Mouse (Mus musculus): ENCODE measurements around the gene Iars2. TPM values are rescaled to one million over a fixed set of nuclear protein-coding genes. Genes with fewer than 3 reads are reported as not detected.

Iars2 gene
- polyA plus RNA-seq, 1 experiment from 2014 or later, result 19.9 TPM

DNA sequence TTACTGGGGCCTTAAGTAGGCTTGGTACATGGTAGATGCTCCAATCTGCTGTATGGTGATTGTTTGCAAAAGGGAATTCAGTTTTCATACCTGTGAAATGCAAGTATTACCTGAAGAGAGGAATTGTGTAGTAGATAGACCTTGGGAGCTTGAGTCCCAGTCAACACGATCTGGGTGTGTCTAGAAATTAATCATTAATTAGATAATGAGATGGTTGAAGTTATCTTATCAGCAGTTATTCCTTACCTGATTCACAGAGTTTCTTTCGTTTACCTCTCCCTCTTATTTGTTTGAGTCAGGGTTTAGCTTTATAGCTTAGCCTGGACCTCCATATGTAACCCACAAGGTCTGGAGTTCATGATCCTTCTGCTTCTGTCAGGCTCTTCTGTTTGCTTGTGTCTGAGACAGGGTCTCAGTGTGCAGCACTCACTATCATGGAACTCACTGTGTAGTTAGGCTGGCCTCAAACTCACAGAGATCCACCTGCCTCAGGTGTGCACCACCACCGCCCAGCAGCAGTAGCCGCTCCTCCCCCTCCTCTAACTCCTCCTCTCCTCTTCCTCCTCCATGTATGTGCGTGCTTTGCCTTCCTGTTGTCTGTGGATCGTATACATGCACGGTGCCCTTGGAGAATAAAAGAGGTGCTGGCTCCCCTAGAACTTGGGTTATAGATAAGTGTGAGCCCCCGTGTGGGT, 58.6 kb downstream of the Iars2 start:
- no peak for ATAC-seq
- H3K9me3 ChIP-seq, result no peaks in the 10 kb centered on the region; the same call in 1 of the 2 replicates
- no peak overlapping the region for H3K4me2 ChIP-seq (replicated peaks)
- H3K9ac ChIP-seq (replicated peaks), result no peak overlapping the region
- no peak overlapping the region for H3K4me3 ChIP-seq (replicated peaks)
- 97% methylated on average over 8 of the region's 8 CpGs for WGBS
- H3K4me1 ChIP-seq (replicated peaks), result no peaks in the 10 kb centered on the region
- H3K27me3 ChIP-seq, result no peaks in the 10 kb centered on the region
- no peak overlapping the region for H3K27ac ChIP-seq
- H3K36me3 ChIP-seq, result peaks cover 74% of the 10 kb centered on the region

DNA sequence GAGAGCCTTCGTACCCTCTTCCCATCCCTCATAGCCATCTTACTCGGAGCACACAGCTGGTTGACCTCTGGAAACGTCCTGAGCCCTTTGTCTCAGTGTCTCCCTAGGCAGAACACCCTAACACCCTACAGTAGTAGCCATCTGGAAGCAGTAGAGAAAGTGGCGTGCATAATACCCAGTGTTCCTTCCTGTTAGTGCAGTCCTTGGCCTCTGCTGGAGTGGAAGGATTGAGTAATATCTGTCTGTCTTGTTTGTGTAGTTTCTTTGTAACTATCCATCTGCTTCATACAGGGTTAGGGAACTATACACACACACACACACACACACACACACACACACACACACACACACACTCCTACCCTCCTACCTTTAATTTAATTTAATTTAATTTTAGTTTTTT, 60.5 kb downstream of the Iars2 start:
- no peaks in the 10 kb centered on the region; the same call in 1 of the 2 replicates for H3K9me3 ChIP-seq
- 85% methylated on average over 4 of the region's 4 CpGs for WGBS
- no peak for ATAC-seq

DNA sequence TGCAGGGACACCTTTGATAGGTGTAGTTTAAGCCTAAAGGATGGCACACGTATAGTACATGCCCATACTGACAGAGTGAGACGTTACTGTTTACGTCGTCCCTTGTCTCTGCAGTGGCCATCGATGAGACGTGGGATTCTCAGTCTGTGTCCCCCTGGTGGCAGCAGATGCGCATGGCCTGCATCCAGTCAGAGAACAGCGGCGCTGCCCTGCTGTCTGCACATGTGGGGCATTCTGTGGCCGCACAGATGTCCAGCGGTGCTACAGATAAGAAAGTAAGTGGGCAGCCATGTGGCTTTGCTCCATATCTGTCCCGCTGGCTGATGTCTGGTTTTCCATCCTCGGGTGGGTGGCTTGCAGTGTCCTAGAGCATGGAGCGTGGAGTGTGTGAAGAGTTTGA, 66.6 kb downstream of the Iars2 start:
- Histone ChIP-seq H3K4me1 (replicated peaks) (no peaks in the 10 kb centered on the region), H3K9ac (replicated peaks) (no peak overlapping the region), H3K36me3 (peaks cover 77% of the 10 kb centered on the region), H3K4me2 (replicated peaks) (no peak overlapping the region), H3K27me3 (no peaks in the 10 kb centered on the region), H3K27ac (no peak overlapping the region), H3K9me3 (no peaks in the 10 kb centered on the region), H3K4me3 (replicated peaks) (no peak overlapping the region)
- WGBS, result 60% methylated on average over 14 of the region's 14 CpGs
- 0 out of 2 replicates have a peak, but pooled peaks have one; percentile 56 for ATAC-seq

More for the DNA sequence above, 60.5 kb downstream of the Iars2 start:
- H3K27me3 ChIP-seq, result no peaks in the 10 kb centered on the region
- H3K4me3 ChIP-seq (replicated peaks), result no peak overlapping the region
- no peak overlapping the region for H3K4me2 ChIP-seq (replicated peaks)
- no peaks in the 10 kb centered on the region for H3K4me1 ChIP-seq (replicated peaks)
- H3K27ac ChIP-seq, result no peak overlapping the region
- no peak overlapping the region for H3K9ac ChIP-seq (replicated peaks)
- H3K36me3 ChIP-seq, result peaks cover 75% of the 10 kb centered on the region

DNA sequence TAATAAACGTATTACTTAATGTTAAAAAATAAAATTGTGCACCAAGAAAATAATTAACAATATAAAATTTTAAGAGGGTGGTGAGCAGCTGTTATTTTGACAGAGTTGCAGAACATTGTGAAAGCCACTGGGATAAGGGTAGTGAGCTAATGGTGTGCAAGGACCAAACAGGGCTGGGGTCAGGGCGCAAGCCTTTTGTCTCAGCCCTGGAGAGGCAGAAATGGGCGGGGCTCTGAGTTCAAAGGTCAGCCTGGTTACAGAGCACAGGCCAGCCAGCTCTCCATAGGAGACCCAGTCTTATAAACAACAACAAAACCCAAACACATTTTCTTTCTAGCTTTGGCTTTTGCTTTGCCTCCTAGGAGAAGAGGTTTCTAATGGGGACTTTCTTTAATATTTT, 72.4 kb downstream of the Iars2 start:
- Histone ChIP-seq H3K4me3 (replicated peaks) (no peak overlapping the region), H3K27me3 (no peaks in the 10 kb centered on the region), H3K4me2 (replicated peaks) (no peak overlapping the region), H3K9ac (replicated peaks) (no peak overlapping the region), H3K36me3 (peaks cover 67% of the 10 kb centered on the region), H3K4me1 (replicated peaks) (peaks cover 8% of the 10 kb centered on the region), H3K27ac (no peak overlapping the region), H3K9me3 (no peaks in the 10 kb centered on the region)
- 33% methylated on average over 3 of the region's 3 CpGs for WGBS
- no peak for ATAC-seq

DNA sequence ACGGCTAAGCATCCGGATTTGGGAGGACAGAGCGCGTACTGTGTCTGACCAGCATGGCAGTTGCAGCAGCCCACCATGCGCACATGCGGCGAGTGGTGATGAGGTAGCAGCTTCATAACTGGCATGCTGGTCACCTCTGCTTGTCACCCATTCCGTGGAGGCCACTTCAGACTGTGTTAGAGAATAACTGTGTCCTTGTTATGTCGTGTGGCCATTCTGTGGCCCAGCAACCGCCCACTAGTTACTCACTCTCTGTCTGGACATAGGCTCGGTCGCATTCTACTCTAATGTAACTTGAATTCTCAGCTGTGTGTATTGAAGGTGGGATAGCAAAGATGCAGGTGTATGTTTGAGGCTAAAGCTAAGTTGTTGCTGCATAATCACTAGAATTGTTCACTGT, 73.9 kb downstream of the Iars2 start:
- Histone ChIP-seq H3K4me3 (replicated peaks) (no peak overlapping the region), H3K27ac (no peak overlapping the region), H3K9ac (replicated peaks) (no peak overlapping the region), H3K4me1 (replicated peaks) (peaks cover 8% of the 10 kb centered on the region), H3K9me3 (no peaks in the 10 kb centered on the region), H3K4me2 (replicated peaks) (no peak overlapping the region), H3K27me3 (no peaks in the 10 kb centered on the region), H3K36me3 (peaks cover 66% of the 10 kb centered on the region)
- 94% methylated on average over 12 of the region's 12 CpGs for WGBS
- ATAC-seq, result no peak

DNA sequence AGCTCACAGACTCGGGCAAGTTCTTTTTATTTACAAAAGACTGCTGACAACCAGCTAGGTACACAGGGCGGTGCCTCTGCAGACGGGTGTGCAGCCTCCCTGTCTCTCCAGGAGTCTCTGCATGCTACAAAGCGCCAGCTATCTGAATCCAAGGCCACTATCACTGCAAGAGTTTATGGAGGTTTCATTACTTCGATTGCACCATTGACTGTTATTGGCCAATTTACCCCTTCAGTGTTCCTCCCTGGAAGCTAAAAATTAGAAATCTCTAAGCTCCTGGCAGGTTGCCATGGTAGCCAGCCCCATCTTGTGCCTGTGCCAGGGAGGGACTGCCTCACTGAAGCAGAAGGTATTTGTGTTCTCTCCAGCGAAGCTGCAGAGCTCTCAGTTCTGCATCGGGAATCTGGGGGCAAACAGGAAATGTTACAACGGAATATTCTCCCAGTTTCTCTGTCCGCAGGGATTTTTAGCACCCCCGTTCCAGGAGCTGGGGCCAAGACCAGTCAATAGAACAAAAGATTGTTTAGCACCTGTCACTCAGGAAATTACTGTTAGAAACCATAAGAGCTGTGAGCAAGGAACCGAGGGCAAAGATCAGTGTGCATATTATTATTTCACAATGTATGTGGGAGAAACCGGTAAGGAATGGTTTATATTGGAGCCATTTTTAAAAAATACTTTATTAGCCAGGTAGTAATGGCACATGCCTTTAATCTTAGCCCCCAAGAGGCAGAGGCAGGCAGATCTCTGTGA, 75.9 kb downstream of the Iars2 start:
- Histone ChIP-seq H3K36me3 (peaks cover 73% of the 10 kb centered on the region), H3K4me1 (replicated peaks) (peaks cover 8% of the 10 kb centered on the region), H3K4me3 (replicated peaks) (no peak overlapping the region), H3K9ac (replicated peaks) (no peak overlapping the region), H3K9me3 (no peaks in the 10 kb centered on the region), H3K27me3 (no peaks in the 10 kb centered on the region), H3K27ac (peak overlapping the region; percentile 14; the same call in 1 of the 2 replicates), H3K4me2 (replicated peaks) (no peak overlapping the region)
- 0 out of 2 replicates have a peak, but pooled peaks have one; percentile 50 for ATAC-seq
- 73% methylated on average over 12 of the region's 12 CpGs for WGBS

DNA sequence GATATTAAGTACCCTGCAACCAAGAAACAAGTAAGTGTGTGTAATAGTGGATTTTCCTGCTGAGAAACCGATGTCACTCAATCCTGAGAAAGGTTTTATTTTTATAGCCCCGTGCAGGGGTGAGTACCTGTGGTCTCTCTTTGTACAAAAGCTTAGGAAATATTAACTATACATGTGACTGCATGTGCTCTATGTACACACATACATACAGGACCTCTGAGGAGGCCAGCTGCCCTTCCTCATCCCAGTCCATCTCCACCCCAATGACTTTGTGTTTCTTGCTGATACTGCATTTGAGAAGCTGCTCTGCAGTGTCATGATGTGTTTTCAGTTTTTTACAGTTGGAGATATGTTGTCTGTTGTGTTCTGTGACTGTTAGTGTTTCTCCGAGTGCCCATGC, 76.8 kb downstream of the Iars2 start:
- 93% methylated on average over 3 of the region's 3 CpGs for WGBS
- Histone ChIP-seq H3K27ac (no peak overlapping the region), H3K36me3 (peaks cover 81% of the 10 kb centered on the region)

DNA sequence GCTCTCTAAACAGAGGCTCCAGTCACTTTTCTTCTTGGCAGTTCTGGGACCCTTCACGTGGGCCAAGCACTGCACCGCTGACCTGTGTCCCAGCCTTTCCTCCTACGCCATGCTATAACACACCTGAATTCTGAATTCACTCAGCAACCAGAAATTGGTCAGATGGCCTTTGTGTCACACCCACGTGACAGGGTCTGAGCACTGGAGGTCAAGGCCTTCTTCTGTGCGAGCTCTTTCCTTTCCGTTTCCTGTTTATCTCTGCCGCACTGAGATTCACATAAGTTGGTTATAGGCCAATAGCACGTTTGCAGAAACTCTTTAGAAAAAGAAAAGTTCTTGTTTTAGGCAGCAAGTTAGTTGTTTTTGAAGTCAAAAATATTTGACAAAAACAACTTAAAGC, 80.5 kb downstream of the Iars2 start:
- Histone ChIP-seq H3K27me3 (no peaks in the 10 kb centered on the region), H3K4me1 (replicated peaks) (peaks cover 8% of the 10 kb centered on the region), H3K4me2 (replicated peaks) (no peak overlapping the region), H3K9ac (replicated peaks) (no peak overlapping the region), H3K36me3 (peaks cover 86% of the 10 kb centered on the region), H3K4me3 (replicated peaks) (no peak overlapping the region), H3K9me3 (no peaks in the 10 kb centered on the region), H3K27ac (no peak overlapping the region)
- no peak for ATAC-seq
- 92% methylated on average over 8 of the region's 8 CpGs for WGBS

More for the DNA sequence above, 76.8 kb downstream of the Iars2 start:
- no peak for ATAC-seq
- no peak overlapping the region for H3K4me2 ChIP-seq (replicated peaks)
- no peaks in the 10 kb centered on the region for H3K27me3 ChIP-seq
- H3K4me1 ChIP-seq (replicated peaks), result peaks cover 8% of the 10 kb centered on the region
- H3K9ac ChIP-seq (replicated peaks), result no peak overlapping the region
- H3K9me3 ChIP-seq, result no peaks in the 10 kb centered on the region
- H3K4me3 ChIP-seq (replicated peaks), result no peak overlapping the region

DNA sequence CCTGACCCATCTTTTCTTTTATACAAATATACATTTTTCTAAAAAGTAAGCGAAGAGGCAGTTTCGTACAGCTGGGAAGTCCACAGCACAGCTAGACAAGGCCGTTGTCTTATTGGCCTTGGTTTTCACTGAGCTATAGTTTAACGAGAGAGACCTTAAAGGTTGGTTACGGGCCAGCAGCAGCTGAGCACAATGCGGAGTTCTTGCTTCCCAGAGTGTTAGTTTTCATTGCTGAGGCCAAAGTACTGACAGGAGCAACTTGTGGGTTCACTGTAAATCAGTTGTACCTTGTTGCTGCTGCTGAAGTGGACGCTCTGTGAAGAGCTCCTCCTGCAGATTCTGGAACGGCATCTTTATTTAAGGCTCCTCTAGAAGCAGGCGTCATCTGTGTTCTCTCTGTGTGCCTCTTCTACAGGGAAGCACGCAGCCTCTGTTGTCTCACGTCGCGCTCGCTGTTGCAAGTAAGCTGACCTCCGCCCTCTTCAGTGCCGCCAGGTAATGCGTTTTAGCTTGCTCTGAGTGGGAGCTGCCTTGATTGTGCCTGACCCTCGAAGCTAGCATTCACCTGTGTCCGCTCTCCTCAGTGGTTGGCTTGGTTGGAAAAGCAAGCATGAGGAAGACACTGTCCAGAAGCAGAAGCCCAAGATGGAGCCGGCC, 81.6 kb downstream of the Iars2 start:
- ATAC-seq, result no peak
- Histone ChIP-seq H3K4me3 (replicated peaks) (no peak overlapping the region), H3K4me1 (replicated peaks) (no peaks in the 10 kb centered on the region), H3K27ac (no peak overlapping the region), H3K27me3 (no peaks in the 10 kb centered on the region), H3K4me2 (replicated peaks) (no peak overlapping the region), H3K36me3 (peaks cover 86% of the 10 kb centered on the region), H3K9me3 (no peaks in the 10 kb centered on the region), H3K9ac (replicated peaks) (no peak overlapping the region)
- WGBS, result 92% methylated on average over 20 of the region's 20 CpGs

DNA sequence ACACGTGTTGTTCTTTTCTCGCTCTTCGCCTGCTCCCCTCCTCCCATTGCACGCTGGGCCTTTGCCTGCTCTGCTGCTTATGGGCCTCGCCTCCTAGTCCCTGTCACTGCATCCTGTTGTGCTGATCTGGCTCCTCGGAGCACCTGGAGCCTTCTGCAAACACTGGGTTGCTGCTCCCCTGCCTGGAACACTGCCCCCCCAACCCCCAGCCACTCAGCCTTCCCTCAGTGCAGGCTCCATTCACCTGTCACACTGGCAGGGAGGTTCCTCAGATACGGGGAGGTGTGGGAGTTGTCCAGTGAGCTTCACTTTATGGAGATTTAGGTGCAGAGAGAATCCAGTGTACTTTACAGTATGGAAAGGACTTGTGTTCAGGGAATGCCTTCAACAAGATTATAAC, 83.7 kb downstream of the Iars2 start:
- Histone ChIP-seq H3K4me2 (replicated peaks) (no peak overlapping the region), H3K4me3 (replicated peaks) (no peak overlapping the region), H3K27ac (no peak overlapping the region), H3K36me3 (peaks cover 87% of the 10 kb centered on the region), H3K4me1 (replicated peaks) (no peaks in the 10 kb centered on the region), H3K9me3 (no peaks in the 10 kb centered on the region), H3K27me3 (no peaks in the 10 kb centered on the region), H3K9ac (replicated peaks) (no peak overlapping the region)
- 86% methylated on average over 7 of the region's 7 CpGs for WGBS
- no peak for ATAC-seq

DNA sequence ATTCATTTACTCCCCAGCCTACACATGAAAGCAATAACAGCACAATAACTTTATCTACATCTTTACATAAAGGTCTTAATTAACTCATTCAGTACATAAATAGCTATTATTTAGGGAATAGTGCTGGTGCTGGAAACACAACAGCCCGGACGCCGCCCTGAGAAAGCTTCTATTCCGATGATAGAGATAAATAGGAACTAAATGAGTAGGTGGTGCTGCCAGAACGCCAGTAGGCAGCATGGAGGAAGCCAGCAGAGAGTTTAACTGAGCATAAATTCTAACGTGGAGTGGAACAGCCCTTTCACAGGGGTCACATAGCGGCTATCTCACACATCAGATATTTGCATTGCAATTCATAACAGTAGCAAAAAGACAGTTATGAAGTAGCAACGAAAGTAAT, 86.2 kb downstream of the Iars2 start:
- H3K9ac ChIP-seq (replicated peaks), result no peak overlapping the region
- no peak for ATAC-seq
- no peak overlapping the region for H3K27ac ChIP-seq
- H3K4me3 ChIP-seq (replicated peaks), result no peak overlapping the region
- H3K36me3 ChIP-seq, result peaks cover 81% of the 10 kb centered on the region
- no peaks in the 10 kb centered on the region for H3K27me3 ChIP-seq
- WGBS, result 80% methylated on average over 8 of the region's 8 CpGs
- H3K4me1 ChIP-seq (replicated peaks), result no peaks in the 10 kb centered on the region
- no peaks in the 10 kb centered on the region for H3K9me3 ChIP-seq
- H3K4me2 ChIP-seq (replicated peaks), result no peak overlapping the region

DNA sequence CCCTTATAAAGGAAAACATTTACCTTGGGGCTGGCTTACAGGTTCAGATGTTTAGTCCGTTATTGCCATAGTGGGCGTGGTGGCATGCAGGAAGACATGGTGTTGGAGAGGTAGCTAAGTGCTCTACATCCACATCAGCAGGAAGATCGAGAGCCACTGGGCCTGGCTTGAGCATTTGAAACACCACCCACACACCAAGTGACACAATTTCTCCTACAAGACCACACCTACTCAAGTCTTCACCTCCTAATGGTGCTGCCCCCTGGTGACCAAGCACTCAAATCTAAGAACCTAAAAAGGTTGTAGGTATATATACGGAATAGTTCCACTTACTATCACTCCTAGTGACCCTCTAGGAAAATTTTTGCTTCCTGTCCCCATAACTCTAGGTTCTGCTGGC, 92.7 kb downstream of the Iars2 start:
- no peak overlapping the region for H3K9ac ChIP-seq (replicated peaks)
- H3K4me3 ChIP-seq (replicated peaks), result no peak overlapping the region
- ATAC-seq, result no peak
- H3K36me3 ChIP-seq, result peaks cover 59% of the 10 kb centered on the region
- WGBS, result 91% methylated on average over 4 of the region's 4 CpGs
- H3K27ac ChIP-seq, result no peak overlapping the region
- H3K27me3 ChIP-seq, result no peaks in the 10 kb centered on the region
- H3K4me1 ChIP-seq (replicated peaks), result no peaks in the 10 kb centered on the region
- no peaks in the 10 kb centered on the region for H3K9me3 ChIP-seq
- H3K4me2 ChIP-seq (replicated peaks), result no peak overlapping the region

Measured in midbrain, embryonic 13.5 days (tissue).